Comparison of ENCODE assay signal across 16 mouse cellular contexts in genomic region chr4:118365991-118366390, GRCm38 (mm10).
"Had no signal": no experiment of that assay in that cellular context is flagged by ENCODE, and none has a peak within 500 bp of the region (broad histone marks: within the 10 kb centered on the region; RNA-seq: fewer than 3 reads in every experiment).

No protein-coding gene starts in this region.

- ATAC-seq: midbrain, embryonic 16.5 days had no signal

- DNase-seq: lung, adult 18-20 months; lung, embryonic 14.5 days; lung, postnatal 10 days; lung, postnatal 4 days; midbrain, embryonic 14.5 days; right cerebral cortex, postnatal 14 days; thymus, adult 2 months; thymus, postnatal 25 days; thymus, postnatal 4 days had no signal

- H3K9me3 ChIP-seq: midbrain, embryonic 10.5 days; midbrain, embryonic 12.5 days; neural tube, embryonic 12.5 days; stomach, embryonic 15.5 days had no signal

- H3K4me3 ChIP-seq: midbrain, embryonic 10.5 days; midbrain, embryonic 12.5 days; myocyte; neural tube, embryonic 12.5 days; stomach, embryonic 15.5 days had no signal

- H3K9ac ChIP-seq: lung, embryonic 14.5 days; midbrain, embryonic 12.5 days; neural tube, embryonic 12.5 days; stomach, embryonic 15.5 days had no signal

- H3K27me3 ChIP-seq: midbrain, embryonic 12.5 days; neural tube, embryonic 12.5 days; stomach, embryonic 15.5 days had no signal

- H3K4me1 ChIP-seq: midbrain, embryonic 12.5 days; neural tube, embryonic 12.5 days; stomach, embryonic 15.5 days had no signal

- H3K4me2 ChIP-seq: lung, embryonic 14.5 days; midbrain, embryonic 12.5 days; neural tube, embryonic 12.5 days; stomach, embryonic 15.5 days had no signal

- H3K27ac ChIP-seq: midbrain, embryonic 10.5 days; midbrain, embryonic 12.5 days; neural tube, embryonic 12.5 days; stomach, embryonic 15.5 days; stomach, postnatal 0 days had no signal
